Mouse (Mus musculus): ENCODE measurements around the gene Gde1. TPM values are rescaled to one million over a fixed set of nuclear protein-coding genes. Genes with fewer than 3 reads are reported as not detected.
A peak's percentile ranks its signal among the peaks of the same experiment; 100 is the strongest.

Gde1 gene
- total and polyA plus RNA-seq, 2 experiments from 2014 or later: 73.2 to 164 TPM

- no peaks in the 10 kb centered on the region for H3K27me3 ChIP-seq (ENCODE audit: control insufficient read depth, insufficient read depth, low read length)
- H3K27ac ChIP-seq (ENCODE audit: low read depth): no peak overlapping the region
- H3K9ac ChIP-seq (replicated peaks; ENCODE audit: low read depth, low read length): no peak overlapping the region
- H3K36me3 ChIP-seq (replicated peaks; ENCODE audit: control insufficient read depth, insufficient read depth, low read length): peaks cover 30% of the 10 kb centered on the region
- TF ChIP-seq CTCF (IDR thresholded peaks at IDR 0.05; ENCODE audit: low read depth): no peak
- TF ChIP-seq EP300 (IDR thresholded peaks at IDR 0.05; ENCODE audit: low read depth): no peak
- H3K4me3 ChIP-seq (ENCODE audit: low read depth, low read length): no peak overlapping the region
- 61% methylated on average over 6 of the region's 6 CpGs for WGBS
- H3K4me2 ChIP-seq (ENCODE audit: low read depth, low read length): no peak overlapping the region
- no peaks in the 10 kb centered on the region for H3K9me3 ChIP-seq (replicated peaks; ENCODE audit: control insufficient read depth, low read length)
- no peak for DNase-seq (ENCODE audit: low spot score)
- ATAC-seq (ENCODE audit: insufficient read depth, low read depth): no peak
- H3K4me1 ChIP-seq (ENCODE audit: control insufficient read depth, insufficient read depth): peaks cover 9% of the 10 kb centered on the region
Observed at GRCm38 (mm10) chr7:118742278-118742677, 36.7 kb upstream of the Gde1 start.

GRCm38 (mm10) chr7:118740532-118741338 lies 35.2 kb upstream of the Gde1 start:
- 3% methylated on average over 41 of the region's 41 CpGs for WGBS
- Histone ChIP-seq H3K27me3 (ENCODE audit: control insufficient read depth, insufficient read depth, low read length) (no peaks in the 10 kb centered on the region), H3K4me3 (ENCODE audit: low read depth, low read length) (peak overlapping the region; percentile 84), H3K36me3 (replicated peaks; ENCODE audit: control insufficient read depth, insufficient read depth, low read length) (peaks cover 17% of the 10 kb centered on the region), H3K9ac (replicated peaks; ENCODE audit: low read depth, low read length) (peak overlapping the region; percentile 67), H3K27ac (ENCODE audit: low read depth) (peak overlapping the region; percentile 54; the same call in 1 of the 2 replicates), H3K4me1 (ENCODE audit: control insufficient read depth, insufficient read depth) (peaks cover 9% of the 10 kb centered on the region), H3K9me3 (replicated peaks; ENCODE audit: control insufficient read depth, low read length) (no peaks in the 10 kb centered on the region), H3K4me2 (ENCODE audit: low read depth, low read length) (peak overlapping the region; percentile 91)
- DNase-seq (ENCODE audit: low spot score) (peak; percentile 94), ATAC-seq (ENCODE audit: insufficient read depth, low read depth) (peak; percentile 97)
- TF ChIP-seq CTCF (IDR thresholded peaks at IDR 0.05; ENCODE audit: low read depth) (no peak), EP300 (IDR thresholded peaks at IDR 0.05; ENCODE audit: low read depth) (no peak)

GRCm38 (mm10) chr7:118739975-118740531 lies 34.5 kb upstream of the Gde1 start, which contains the start of gene Vps35l:
Gene Vps35l (plus strand): TSS chr7:118740226.
- Histone ChIP-seq H3K9ac (replicated peaks; ENCODE audit: low read depth, low read length) (peak within 1 kb of the TSS; percentile 67), H3K4me3 (ENCODE audit: low read depth, low read length) (peak within 1 kb of the TSS; percentile 84), H3K4me2 (ENCODE audit: low read depth, low read length) (peak within 1 kb of the TSS; percentile 91), H3K27ac (ENCODE audit: low read depth) (peak within 1 kb of the TSS; percentile 54; the same call in 1 of the 2 replicates), H3K27me3 (ENCODE audit: control insufficient read depth, insufficient read depth, low read length) (no peaks in the 10 kb centered on the region), H3K4me1 (ENCODE audit: control insufficient read depth, insufficient read depth) (peaks cover 9% of the 10 kb centered on the region), H3K36me3 (replicated peaks; ENCODE audit: control insufficient read depth, insufficient read depth, low read length) (peaks cover 12% of the 10 kb centered on the region), H3K9me3 (replicated peaks; ENCODE audit: control insufficient read depth, low read length) (no peaks in the 10 kb centered on the region)
- DNase-seq (ENCODE audit: low spot score) (peak; percentile 51), ATAC-seq (ENCODE audit: insufficient read depth, low read depth) (peak; percentile 83)
- TF ChIP-seq CTCF (IDR thresholded peaks at IDR 0.05; ENCODE audit: low read depth) (peak; percentile 80), EP300 (IDR thresholded peaks at IDR 0.05; ENCODE audit: low read depth) (no peak)
- 4% methylated on average over 16 of the region's 16 CpGs for WGBS

GRCm38 (mm10) chr7:118738730-118739129 lies 33.2 kb upstream of the Gde1 start:
- H3K36me3 ChIP-seq (replicated peaks; ENCODE audit: control insufficient read depth, insufficient read depth, low read length): peaks cover 7% of the 10 kb centered on the region
- no peaks in the 10 kb centered on the region for H3K9me3 ChIP-seq (replicated peaks; ENCODE audit: control insufficient read depth, low read length)
- no peak for TF ChIP-seq EP300 (IDR thresholded peaks at IDR 0.05; ENCODE audit: low read depth)
- no peak; the same call in 1 of the 2 replicates for TF ChIP-seq CTCF (IDR thresholded peaks at IDR 0.05; ENCODE audit: low read depth)
- no peak for ATAC-seq (ENCODE audit: insufficient read depth, low read depth)
- no peaks in the 10 kb centered on the region for H3K27me3 ChIP-seq (ENCODE audit: control insufficient read depth, insufficient read depth, low read length)
- H3K9ac ChIP-seq (replicated peaks; ENCODE audit: low read depth, low read length): no peak overlapping the region
- H3K4me3 ChIP-seq (ENCODE audit: low read depth, low read length): no peak overlapping the region
- H3K4me1 ChIP-seq (ENCODE audit: control insufficient read depth, insufficient read depth): peaks cover 9% of the 10 kb centered on the region
- no peak overlapping the region for H3K27ac ChIP-seq (ENCODE audit: low read depth)
- WGBS: 71% methylated on average over 1 of the region's 1 CpGs
- H3K4me2 ChIP-seq (ENCODE audit: low read depth, low read length): no peak overlapping the region
- no peak for DNase-seq (ENCODE audit: low spot score)

GRCm38 (mm10) chr7:118733225-118733624 lies 27.6 kb upstream of the Gde1 start:
- H3K27ac ChIP-seq (ENCODE audit: low read depth): no peak overlapping the region
- no peak for TF ChIP-seq EP300 (IDR thresholded peaks at IDR 0.05; ENCODE audit: low read depth)
- TF ChIP-seq CTCF (IDR thresholded peaks at IDR 0.05; ENCODE audit: low read depth): no peak
- no peaks in the 10 kb centered on the region for H3K4me1 ChIP-seq (ENCODE audit: control insufficient read depth, insufficient read depth)
- H3K4me3 ChIP-seq (ENCODE audit: low read depth, low read length): no peak overlapping the region
- WGBS: 89% methylated on average over 13 of the region's 13 CpGs
- H3K27me3 ChIP-seq (ENCODE audit: control insufficient read depth, insufficient read depth, low read length): no peaks in the 10 kb centered on the region
- no peak for DNase-seq (ENCODE audit: low spot score)
- H3K9me3 ChIP-seq (replicated peaks; ENCODE audit: control insufficient read depth, low read length): no peaks in the 10 kb centered on the region
- no peak for ATAC-seq (ENCODE audit: insufficient read depth, low read depth)
- no peak overlapping the region for H3K4me2 ChIP-seq (ENCODE audit: low read depth, low read length)
- no peak overlapping the region for H3K9ac ChIP-seq (replicated peaks; ENCODE audit: low read depth, low read length)
- peaks cover 33% of the 10 kb centered on the region for H3K36me3 ChIP-seq (replicated peaks; ENCODE audit: control insufficient read depth, insufficient read depth, low read length)

Measured in heart, postnatal 0 days (tissue).